Mouse (Mus musculus): ENCODE measurements around the gene Shisa9. TPM values are rescaled to one million over a fixed set of nuclear protein-coding genes. Genes with fewer than 3 reads are reported as not detected.

The Shisa9 gene
- total RNA-seq, 2 experiments from 2014 or later = 55.4 to 56.4 TPM

GRCm38 (mm10) chr16:12010136-12010535 is 26.2 kb downstream of the Shisa9 start:
- no peak for DNase-seq (ENCODE audit: low spot score in 2 of 2)
- TF ChIP-seq CTCF (conservative IDR thresholded peaks at IDR 0.05) = no peak
- Histone ChIP-seq H3K27ac (no peak overlapping the region), H3K4me3 (no peak overlapping the region)

GRCm38 (mm10) chr16:12012747-12013146 is 28.8 kb downstream of the Shisa9 start:
- no peak for TF ChIP-seq CTCF (conservative IDR thresholded peaks at IDR 0.05)
- DNase-seq (ENCODE audit: low spot score in 2 of 2) = no peak
- H3K4me3 ChIP-seq = no peak overlapping the region
- no peak overlapping the region for H3K27ac ChIP-seq

GRCm38 (mm10) chr16:12014523-12014922 is 30.6 kb downstream of the Shisa9 start:
- Histone ChIP-seq H3K27ac (no peak overlapping the region; the same call in 1 of the 2 replicates), H3K4me3 (no peak overlapping the region)
- DNase-seq (ENCODE audit: low spot score in 2 of 2) = peak in 1 of 2 experiments; percentile 48
- no peak for TF ChIP-seq CTCF (conservative IDR thresholded peaks at IDR 0.05)

- DNase-seq (ENCODE audit: low spot score in 2 of 2) = no peak
- H3K4me3 ChIP-seq = no peak overlapping the region
- no peak for TF ChIP-seq CTCF (conservative IDR thresholded peaks at IDR 0.05)
- no peak overlapping the region for H3K27ac ChIP-seq
These were observed 34.2 kb downstream of the Shisa9 start for GRCm38 (mm10) chr16:12017921-12018618.

- H3K4me3 ChIP-seq = no peak overlapping the region
- DNase-seq (ENCODE audit: low spot score in 2 of 2) = no peak
- no peak for TF ChIP-seq CTCF (conservative IDR thresholded peaks at IDR 0.05)
- no peak overlapping the region for H3K27ac ChIP-seq
These were observed 36.3 kb downstream of the Shisa9 start for GRCm38 (mm10) chr16:12020103-12020755.

GRCm38 (mm10) chr16:12032441-12032840 is 48.5 kb downstream of the Shisa9 start:
- no peak overlapping the region for H3K27ac ChIP-seq
- no peak overlapping the region for H3K4me3 ChIP-seq
- no peak for DNase-seq (ENCODE audit: low spot score in 2 of 2)
- no peak for TF ChIP-seq CTCF (conservative IDR thresholded peaks at IDR 0.05)

GRCm38 (mm10) chr16:12034868-12035267 is 51.0 kb downstream of the Shisa9 start:
- Histone ChIP-seq H3K4me3 (no peak overlapping the region), H3K27ac (no peak overlapping the region)
- DNase-seq (ENCODE audit: low spot score in 2 of 2) = no peak
- TF ChIP-seq CTCF (conservative IDR thresholded peaks at IDR 0.05) = no peak

- DNase-seq (ENCODE audit: low spot score in 2 of 2) = no peak
- no peak for TF ChIP-seq CTCF (conservative IDR thresholded peaks at IDR 0.05)
These were observed 51.7 kb downstream of the Shisa9 start for GRCm38 (mm10) chr16:12035626-12036025.

GRCm38 (mm10) chr16:12040935-12041334 is 57.0 kb downstream of the Shisa9 start:
- no peak for TF ChIP-seq CTCF (conservative IDR thresholded peaks at IDR 0.05)
- DNase-seq (ENCODE audit: low spot score in 2 of 2) = peak; percentile 43
- H3K27ac ChIP-seq = no peak overlapping the region
- no peak overlapping the region for H3K4me3 ChIP-seq

More at GRCm38 (mm10) chr16:12035626-12036025, 51.7 kb downstream of the Shisa9 start:
- Histone ChIP-seq H3K27ac (no peak overlapping the region), H3K4me3 (no peak overlapping the region)

- no peak for TF ChIP-seq CTCF (conservative IDR thresholded peaks at IDR 0.05)
- Histone ChIP-seq H3K4me3 (no peak overlapping the region), H3K27ac (no peak overlapping the region)
- no peak for DNase-seq (ENCODE audit: low spot score in 2 of 2)
These were observed 68.1 kb downstream of the Shisa9 start for GRCm38 (mm10) chr16:12052051-12052450.

GRCm38 (mm10) chr16:12072573-12072972 is 88.7 kb downstream of the Shisa9 start:
- Histone ChIP-seq H3K4me3 (no peak overlapping the region), H3K27ac (no peak overlapping the region)
- no peak for TF ChIP-seq CTCF (conservative IDR thresholded peaks at IDR 0.05)
- no peak for DNase-seq (ENCODE audit: low spot score in 2 of 2)

- Histone ChIP-seq H3K4me3 (no peak overlapping the region), H3K27ac (no peak overlapping the region)
- no peak for DNase-seq (ENCODE audit: low spot score in 2 of 2)
- TF ChIP-seq CTCF (conservative IDR thresholded peaks at IDR 0.05) = no peak
These were observed 92.4 kb downstream of the Shisa9 start for GRCm38 (mm10) chr16:12076270-12076669.

GRCm38 (mm10) chr16:12076700-12077099 is 92.8 kb downstream of the Shisa9 start:
- no peak overlapping the region for H3K27ac ChIP-seq
- H3K4me3 ChIP-seq = no peak overlapping the region
- no peak for TF ChIP-seq CTCF (conservative IDR thresholded peaks at IDR 0.05)
- no peak for DNase-seq (ENCODE audit: low spot score in 2 of 2)

GRCm38 (mm10) chr16:12083082-12083481 is 99.2 kb downstream of the Shisa9 start:
- no peak for TF ChIP-seq CTCF (conservative IDR thresholded peaks at IDR 0.05)
- Histone ChIP-seq H3K4me3 (no peak overlapping the region), H3K27ac (no peak overlapping the region)
- DNase-seq (ENCODE audit: low spot score in 2 of 2) = no peak

Measured in layer of hippocampus, adult 2 months (tissue).